9 mouse cellular contexts compared by ENCODE assay signal in the genomic region with DNA sequence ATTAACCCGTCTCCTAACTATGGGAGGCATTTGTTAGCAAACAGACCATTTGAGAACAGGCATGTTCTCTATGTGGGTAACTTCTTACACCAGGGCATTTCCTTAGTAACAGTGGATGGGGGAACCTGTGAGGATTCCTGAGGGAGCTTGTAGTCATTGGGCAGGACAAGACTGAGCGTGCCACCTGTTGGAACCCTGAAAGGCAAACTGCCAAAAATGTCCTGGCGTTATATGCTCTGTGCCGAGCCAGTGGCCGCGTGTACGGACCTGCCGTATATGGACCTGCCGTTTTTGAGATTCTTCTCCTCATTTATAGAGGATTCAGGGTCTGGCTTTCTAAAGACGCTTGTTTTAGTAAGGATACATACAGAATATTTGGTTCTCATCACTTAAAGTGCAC.
A peak's percentile ranks its signal among the peaks of the same experiment; 100 is the strongest.
DNase-seq lines count a peak whose midpoint lies in the region; ATAC-seq lines count a peak whose summit lies in the region.
"Had no signal": no experiment of that assay in that cellular context is flagged by ENCODE, and none has a peak within 500 bp of the region (broad histone marks: within the 10 kb centered on the region; RNA-seq: fewer than 3 reads in every experiment).

No protein-coding gene starts in this region.

- 80% methylated on average over 10 of the region's 10 CpGs for WGBS in lung, embryonic 16.5 days
- WGBS in embryonic facial prominence, embryonic 11.5 days = 90% methylated on average over 10 of the region's 10 CpGs
- 80% methylated on average over 10 of the region's 10 CpGs for WGBS in forebrain, embryonic 16.5 days
- 94% methylated on average over 10 of the region's 10 CpGs for WGBS in midbrain, embryonic 14.5 days

- H3K9me3 ChIP-seq in lung, embryonic 16.5 days (ENCODE audit: control insufficient read depth, low read length) = no peaks in the 10 kb centered on the region
- H3K9me3 ChIP-seq in embryonic facial prominence, embryonic 11.5 days (replicated peaks; ENCODE audit: control insufficient read depth, low read length) = no peaks in the 10 kb centered on the region
- no peaks in the 10 kb centered on the region for H3K9me3 ChIP-seq in forebrain, embryonic 16.5 days (ENCODE audit: control insufficient read depth, low read length)
- H3K9me3 ChIP-seq in midbrain, embryonic 14.5 days (ENCODE audit: control insufficient read depth, low read length) = no peaks in the 10 kb centered on the region

- no peak overlapping the region for H3K9ac ChIP-seq in lung, embryonic 16.5 days (ENCODE audit: low read length)
- no peak overlapping the region for H3K9ac ChIP-seq in embryonic facial prominence, embryonic 11.5 days (replicated peaks; ENCODE audit: low read length)
- no peak overlapping the region for H3K9ac ChIP-seq in forebrain, embryonic 16.5 days (replicated peaks; ENCODE audit: low read depth, low read length)
- H3K9ac ChIP-seq in midbrain, embryonic 14.5 days (replicated peaks; ENCODE audit: low read length) = peak overlapping the region; percentile 69; the same call in 1 of the 2 replicates

- H3K4me1 ChIP-seq in lung, embryonic 16.5 days (replicated peaks; ENCODE audit: control insufficient read depth, insufficient read depth, low read length) = peaks cover 23% of the 10 kb centered on the region
- H3K4me1 ChIP-seq in embryonic facial prominence, embryonic 11.5 days (ENCODE audit: control insufficient read depth, insufficient read depth, low read length) = no peaks in the 10 kb centered on the region
- H3K4me1 ChIP-seq in forebrain, embryonic 16.5 days (replicated peaks; ENCODE audit: control insufficient read depth, insufficient read depth, low read length) = peaks cover 23% of the 10 kb centered on the region
- peaks cover 22% of the 10 kb centered on the region for H3K4me1 ChIP-seq in midbrain, embryonic 14.5 days (ENCODE audit: control insufficient read depth, insufficient read depth, low read length)

- ATAC-seq in lung, embryonic 16.5 days (ENCODE audit: low read depth) = no peak
- ATAC-seq in embryonic facial prominence, embryonic 11.5 days (replicated peaks; ENCODE audit: insufficient number of reproducible peaks, low FRiP score, low TSS enrichment, low read depth) = no peak
- no peak for ATAC-seq in forebrain, embryonic 16.5 days
- ATAC-seq in midbrain, embryonic 14.5 days (ENCODE audit: low FRiP score, low TSS enrichment) = no peak

- no peaks in the 10 kb centered on the region for H3K36me3 ChIP-seq in lung, embryonic 16.5 days (ENCODE audit: control insufficient read depth, insufficient read depth, low read length)
- H3K36me3 ChIP-seq in embryonic facial prominence, embryonic 11.5 days (replicated peaks; ENCODE audit: control insufficient read depth, insufficient read depth, low read depth, low read length) = no peaks in the 10 kb centered on the region
- no peaks in the 10 kb centered on the region for H3K36me3 ChIP-seq in forebrain, embryonic 16.5 days (ENCODE audit: control insufficient read depth, insufficient read depth)
- no peaks in the 10 kb centered on the region for H3K36me3 ChIP-seq in midbrain, embryonic 14.5 days (ENCODE audit: control insufficient read depth, insufficient read depth, low read length)

- peak overlapping the region; percentile 100 for H3K27ac ChIP-seq in lung, embryonic 16.5 days (ENCODE audit: low read length)
- peak overlapping the region; percentile 99; the same call in 1 of the 2 replicates for H3K27ac ChIP-seq in embryonic facial prominence, embryonic 11.5 days (replicated peaks; ENCODE audit: low read depth, low read length)
- peak overlapping the region; percentile 99 for H3K27ac ChIP-seq in forebrain, embryonic 16.5 days (ENCODE audit: low read length)
- H3K27ac ChIP-seq in midbrain, embryonic 14.5 days (replicated peaks; ENCODE audit: low read depth, low read length) = peak overlapping the region; percentile 99

- no peaks in the 10 kb centered on the region for H3K27me3 ChIP-seq in lung, embryonic 16.5 days (ENCODE audit: control insufficient read depth, insufficient read depth, low read depth, low read length)
- no peaks in the 10 kb centered on the region for H3K27me3 ChIP-seq in embryonic facial prominence, embryonic 11.5 days (ENCODE audit: control insufficient read depth, insufficient read depth, low read length)
- H3K27me3 ChIP-seq in forebrain, embryonic 16.5 days (replicated peaks; ENCODE audit: control insufficient read depth, insufficient read depth, low read length) = no peaks in the 10 kb centered on the region
- H3K27me3 ChIP-seq in midbrain, embryonic 14.5 days (ENCODE audit: control insufficient read depth, insufficient read depth, low read length) = no peaks in the 10 kb centered on the region

- no peak overlapping the region for H3K4me2 ChIP-seq in lung, embryonic 16.5 days (ENCODE audit: low read depth, low read length)
- no peak overlapping the region for H3K4me2 ChIP-seq in embryonic facial prominence, embryonic 11.5 days (ENCODE audit: low read depth, low read length)
- no peak overlapping the region for H3K4me2 ChIP-seq in forebrain, embryonic 16.5 days (ENCODE audit: low read length)
- H3K4me2 ChIP-seq in midbrain, embryonic 14.5 days (ENCODE audit: low read length) = peak overlapping the region; percentile 60

- no peak for DNase-seq in lung, postnatal 36 days
- DNase-seq in embryonic facial prominence, embryonic 11.5 days (ENCODE audit: low spot score) = no peak
- no peak for DNase-seq in midbrain, embryonic 14.5 days
- DNase-seq in frontal cortex, adult 2 months (ENCODE audit: extremely low spot score in 1 of 2, low spot score in 1 of 2) = no peak
- DNase-seq in thymus, postnatal 14 days = no peak
- no peak for DNase-seq in ovary, adult 18-20 months (ENCODE audit: low spot score)
- DNase-seq: liver had no signal

- no peak overlapping the region for H3K4me3 ChIP-seq in lung, embryonic 16.5 days (ENCODE audit: low read length)
- H3K4me3 ChIP-seq in embryonic facial prominence, embryonic 11.5 days (ENCODE audit: low read depth, low read length) = no peak overlapping the region
- H3K4me3 ChIP-seq in forebrain, embryonic 16.5 days (replicated peaks; ENCODE audit: low read length) = no peak overlapping the region
- no peak overlapping the region for H3K4me3 ChIP-seq in midbrain, embryonic 14.5 days (replicated peaks; ENCODE audit: low read depth, low read length)
